Mouse (Mus musculus) liver, embryonic 14.5 days (tissue): ENCODE measurements around the gene Ccnjl.

Source experiments
- CTCF ChIP-seq: IDR thresholded peaks from 2 replicates; pipeline ENCODE4 v1.5.1; 2016; ENCODE audit warnings: antibody characterized with exemption, low read depth, control low read depth
- EP300 ChIP-seq: IDR thresholded peaks from 2 replicates; pipeline ENCODE4 v1.6.1; 2016; ENCODE audit warnings: antibody characterized with exemption, low read depth

DNA sequence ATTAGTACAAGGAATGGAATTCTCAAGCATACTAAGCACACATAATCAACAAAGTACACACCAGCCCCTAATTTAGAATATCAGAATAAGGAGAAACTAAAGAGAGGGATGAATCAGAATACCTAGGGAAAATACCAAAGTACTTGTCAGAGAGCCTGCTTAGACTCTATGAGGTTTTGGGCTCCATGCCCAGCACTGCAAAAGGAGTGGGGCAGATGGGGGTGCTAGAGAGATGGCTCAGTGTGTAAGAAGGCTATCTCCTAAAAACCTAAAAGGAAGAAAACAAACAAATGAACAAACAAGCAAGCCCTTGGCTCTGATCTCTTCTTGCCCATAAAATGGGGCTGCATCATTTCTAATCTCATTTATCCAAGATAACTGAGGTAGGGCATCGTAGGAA, 95.8 kb downstream of the Ccnjl start:
- TF ChIP-seq CTCF (no peak), EP300 (no peak)
